Mouse (Mus musculus) 416B (cell line): ENCODE data around the gene Rtl5.

Experiments used
- DNase-seq: peaks from one replicate; pipeline ENCODE4 v3.0.0; 2011; ENCODE audit warnings: low read depth

The Rtl5 gene

DNA sequence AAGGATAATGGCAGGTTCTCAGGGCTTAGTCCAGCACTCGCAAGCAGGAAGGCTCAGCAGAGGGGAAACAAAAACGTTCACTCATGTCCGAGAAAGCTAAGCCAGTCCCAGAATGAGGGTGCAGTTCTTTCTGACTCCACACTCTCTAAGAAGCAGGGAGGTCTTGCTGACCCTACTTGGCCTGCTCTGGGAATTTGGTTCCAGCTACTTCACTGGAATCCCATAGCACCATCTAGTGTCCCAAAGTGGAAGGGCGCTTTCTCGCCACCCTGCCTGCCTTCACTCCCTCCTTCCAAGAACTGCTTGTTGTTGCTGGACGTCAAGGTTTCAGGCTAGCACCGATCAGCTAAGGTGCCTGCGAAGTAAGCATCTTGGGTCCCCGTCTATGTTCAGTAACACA, 5.0 kb downstream of the Rtl5 start:
- DNase-seq, result peak; percentile 71

DNA sequence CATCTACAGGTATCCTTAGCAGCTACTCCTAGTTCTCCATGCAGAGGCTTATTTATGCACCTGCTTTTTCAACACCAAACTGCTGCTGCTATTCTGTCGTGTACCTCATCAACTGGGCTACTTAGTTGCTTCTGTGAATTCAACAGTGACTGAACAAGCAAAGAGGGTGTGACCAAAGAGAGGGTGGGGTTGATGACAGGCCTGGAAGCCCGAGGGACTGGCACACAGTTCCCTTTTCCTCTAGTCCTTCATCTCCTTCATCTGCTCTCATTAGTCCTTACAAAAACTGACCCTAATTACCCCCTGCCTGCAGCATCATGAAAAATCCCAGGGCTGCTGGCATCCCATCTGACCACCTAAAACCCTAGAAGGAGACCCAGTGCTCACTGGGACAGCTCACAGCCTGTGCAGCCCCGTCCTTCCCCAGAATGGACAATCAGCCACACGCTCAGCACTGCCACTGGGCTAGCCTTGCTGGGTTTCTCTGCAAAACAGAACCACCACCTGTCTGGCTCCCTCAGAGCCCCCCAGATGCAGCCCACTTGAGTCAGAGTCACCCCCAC, 5.8 kb downstream of the Rtl5 start:
- DNase-seq, result no peak

DNA sequence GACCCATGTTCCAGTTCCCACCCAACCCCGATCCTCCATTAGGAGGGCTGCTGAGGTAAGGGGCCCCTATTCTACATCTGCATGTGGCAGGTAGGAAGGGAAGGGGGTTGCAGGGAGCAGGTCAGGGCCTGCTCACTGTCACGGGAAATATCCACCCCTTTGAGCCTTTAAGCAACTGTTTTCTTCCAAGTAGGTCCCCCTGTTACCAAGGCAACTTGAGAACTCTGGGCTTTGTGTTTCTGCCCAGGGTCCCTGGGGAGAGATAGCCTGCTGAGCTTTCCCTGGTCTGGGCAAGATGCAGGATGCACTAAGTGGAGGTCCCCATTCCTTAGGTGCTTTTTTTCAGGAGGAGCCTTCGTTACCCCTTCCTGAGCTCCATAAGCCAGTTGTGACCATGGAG, 7.0 kb downstream of the Rtl5 start:
- DNase-seq, result no peak

DNA sequence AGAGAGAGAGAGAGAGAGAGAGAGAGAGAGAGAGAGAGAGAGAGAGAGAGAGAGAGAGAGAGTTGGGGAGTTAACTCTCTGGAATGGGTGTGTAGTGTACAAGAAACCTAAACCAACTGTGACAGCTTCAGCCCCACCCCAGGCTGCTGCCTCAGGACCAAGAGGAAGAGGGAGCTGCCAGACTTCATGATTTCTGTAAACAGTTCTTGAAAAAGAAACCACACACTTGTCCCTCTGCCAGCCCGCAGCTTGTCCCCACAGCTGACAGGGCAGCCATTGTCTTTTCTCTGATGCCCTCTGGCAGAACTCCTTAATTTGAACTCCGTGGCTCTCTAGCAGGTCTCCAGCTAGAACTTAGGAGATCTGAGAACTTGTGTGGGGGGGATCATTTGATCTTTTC, 10.2 kb downstream of the Rtl5 start:
- DNase-seq, result peak; percentile 87

DNA sequence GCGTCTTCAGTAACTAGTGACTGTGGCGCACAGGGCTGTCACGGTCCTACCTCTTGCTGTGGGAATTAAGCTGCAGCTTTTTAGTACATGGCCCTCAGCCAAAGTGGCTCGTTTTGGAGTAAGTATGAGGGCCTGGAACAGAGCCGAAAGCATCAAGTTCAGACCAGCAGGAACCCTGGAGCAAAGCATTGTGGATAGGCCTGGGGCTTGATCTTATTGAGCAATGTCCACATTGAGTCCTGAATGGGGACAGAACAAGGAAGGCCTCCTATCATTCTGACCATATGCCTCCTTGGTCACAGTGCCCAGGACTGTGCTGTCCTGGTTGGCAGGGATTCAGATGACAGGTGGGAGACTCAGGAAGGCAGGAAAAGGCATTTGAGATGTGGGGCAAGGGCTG, 10.9 kb downstream of the Rtl5 start:
- DNase-seq, result peak; percentile 44

DNA sequence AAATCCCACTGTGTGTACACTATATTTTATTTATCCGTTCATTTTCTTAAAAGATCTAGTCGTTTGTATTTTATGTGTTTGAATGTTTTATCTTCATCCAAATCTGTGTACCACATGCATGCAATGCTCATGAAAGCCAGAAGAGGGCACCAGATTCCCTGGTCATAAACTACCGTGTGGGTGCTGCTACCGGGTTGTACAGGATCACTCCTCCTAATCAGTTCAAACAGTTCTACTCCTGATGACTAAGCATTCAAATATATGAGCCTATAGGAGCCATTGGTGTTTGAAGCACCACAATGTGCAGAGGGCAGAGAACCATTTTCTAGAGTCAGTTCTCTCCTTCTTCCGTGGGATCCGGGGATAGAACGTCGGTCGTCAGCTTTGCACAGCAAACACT, 11.7 kb downstream of the Rtl5 start:
- peak; percentile 79 for DNase-seq

DNA sequence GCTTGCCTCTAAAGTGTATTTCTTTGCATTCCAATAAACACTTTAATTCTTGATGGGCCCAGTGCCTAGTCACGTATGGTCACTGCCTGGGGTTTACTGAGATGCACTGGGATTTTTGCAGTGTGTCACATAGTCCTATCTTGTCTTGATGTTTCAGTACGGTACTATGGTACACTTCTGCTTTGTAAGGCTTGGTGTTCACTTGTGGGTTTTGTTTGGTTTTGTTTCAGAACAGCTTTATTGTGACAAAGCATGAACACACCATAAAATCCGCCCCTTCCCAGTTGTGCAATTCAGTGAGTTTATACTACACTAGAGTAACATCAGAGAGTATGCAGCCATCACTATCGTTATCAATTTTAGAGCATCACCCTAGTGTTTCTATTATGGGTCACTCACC, 17.1 kb downstream of the Rtl5 start:
- peak; percentile 47 for DNase-seq

DNA sequence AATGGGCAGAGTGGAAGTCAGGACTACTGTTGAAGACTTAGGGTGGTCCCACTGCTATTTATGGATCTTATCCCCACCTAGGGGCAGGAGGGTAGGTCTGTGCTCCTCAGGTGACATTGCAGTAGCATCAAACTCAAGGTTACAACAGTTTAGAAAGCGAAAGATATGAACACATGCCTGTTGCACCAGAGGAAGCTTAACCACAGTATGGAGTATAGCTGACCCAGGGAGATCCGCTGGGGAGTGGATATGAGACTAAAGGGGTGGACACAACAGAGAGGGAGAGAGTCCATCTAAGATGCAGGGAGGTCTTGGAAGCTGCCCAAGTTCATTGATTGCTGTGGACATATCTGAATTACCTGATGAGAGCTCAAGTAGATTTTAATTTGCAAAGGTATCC, 17.7 kb downstream of the Rtl5 start:
- peak; percentile 42 for DNase-seq

DNA sequence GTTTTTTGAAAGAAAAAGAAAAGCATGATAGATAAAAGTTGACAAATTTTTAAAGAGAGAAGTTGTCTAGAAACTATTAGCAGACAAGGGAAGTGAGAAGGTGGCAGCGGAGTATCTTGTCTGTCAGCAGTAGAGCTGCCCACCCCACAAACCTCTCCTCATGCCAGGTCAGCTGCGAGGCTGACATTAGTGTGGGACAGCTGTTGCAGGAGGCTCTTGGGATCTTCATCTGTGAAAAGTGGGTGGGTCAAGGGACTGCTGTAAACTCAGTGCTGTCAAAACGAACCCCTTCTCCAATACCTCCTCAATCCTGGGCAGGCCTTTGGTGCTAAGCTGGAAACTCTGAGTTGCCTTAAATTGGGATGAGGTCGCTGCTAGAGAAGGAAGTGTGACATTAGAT, 19.9 kb downstream of the Rtl5 start:
- no peak for DNase-seq

DNA sequence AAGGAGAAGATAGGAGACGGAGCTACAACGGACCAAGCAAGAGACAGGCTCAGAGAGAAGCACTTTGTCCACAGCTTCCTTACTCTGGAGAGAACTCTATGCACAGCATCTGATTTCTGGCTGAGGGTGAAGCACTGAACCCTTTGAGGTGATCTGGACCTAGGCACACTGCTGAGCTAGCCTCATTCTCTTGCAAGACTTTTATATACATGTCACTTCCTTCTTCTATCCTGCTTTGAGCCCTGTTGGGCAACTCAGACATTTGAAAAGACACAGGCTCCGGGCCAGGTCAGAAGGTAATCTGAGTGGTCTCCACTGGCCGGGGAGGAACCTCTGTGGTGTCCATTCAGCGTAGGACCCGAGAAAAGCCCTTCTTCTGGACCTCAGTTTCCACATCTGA, 20.6 kb downstream of the Rtl5 start:
- DNase-seq, result peak; percentile 33

DNA sequence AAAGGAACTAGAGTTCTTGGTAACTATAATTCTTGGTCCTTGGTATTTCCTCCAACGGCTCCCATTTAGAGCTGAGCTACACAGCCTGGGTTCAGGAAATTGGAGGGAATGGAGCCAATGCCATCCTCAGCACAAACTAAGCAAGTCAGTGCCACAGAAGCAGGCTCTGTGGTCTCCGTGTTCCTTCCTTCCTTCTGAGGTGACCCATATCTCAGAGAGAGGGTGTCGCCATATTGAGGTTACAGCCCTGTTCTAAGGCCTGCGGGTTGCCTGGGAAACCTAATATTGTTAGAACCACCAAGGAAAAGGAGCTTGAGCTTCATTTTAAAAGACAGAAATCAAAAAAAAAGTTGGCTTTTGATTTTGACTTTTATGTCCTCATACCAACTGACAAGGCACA, 28.7 kb downstream of the Rtl5 start:
- DNase-seq, result peak; percentile 88

DNA sequence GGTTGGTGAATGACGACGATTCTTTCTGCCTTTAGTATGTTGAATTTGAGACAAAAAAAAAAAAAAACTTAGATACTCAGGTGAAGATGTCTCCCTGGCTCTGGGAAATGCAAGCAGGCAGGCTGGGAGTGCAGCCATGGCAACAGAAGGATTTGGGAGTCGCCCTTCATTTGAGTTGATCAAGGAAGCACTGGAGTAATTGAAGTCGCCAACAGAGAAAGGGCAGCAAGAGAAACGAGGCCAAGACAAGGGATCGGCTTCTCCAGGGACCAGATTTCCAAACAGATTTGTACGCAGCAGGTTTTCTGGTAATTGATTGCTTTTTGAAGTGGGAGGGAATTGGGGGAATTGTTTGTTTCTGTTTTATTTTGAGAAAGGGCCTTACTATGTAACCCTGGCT, 29.5 kb downstream of the Rtl5 start:
- no peak for DNase-seq

DNA sequence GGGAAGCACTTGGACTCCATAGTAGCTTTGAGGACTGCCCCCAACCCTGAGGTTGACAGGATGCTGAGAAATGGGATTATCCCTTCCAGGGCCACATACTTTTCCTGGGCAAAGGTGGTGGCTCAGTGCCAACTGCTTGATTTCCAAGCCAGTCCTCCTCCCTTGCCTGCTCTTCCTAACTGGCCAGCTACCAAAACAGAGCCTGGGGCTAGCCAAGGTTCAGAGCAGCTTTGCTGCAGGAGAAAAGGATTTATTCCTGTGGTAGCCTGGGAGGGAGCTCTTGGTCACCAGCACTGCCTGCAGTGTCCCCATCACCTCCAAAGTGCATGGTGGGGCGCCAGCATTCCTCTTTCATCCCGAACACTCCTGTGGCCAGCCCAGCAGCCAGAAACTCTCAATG, 33.6 kb downstream of the Rtl5 start:
- no peak for DNase-seq

DNA sequence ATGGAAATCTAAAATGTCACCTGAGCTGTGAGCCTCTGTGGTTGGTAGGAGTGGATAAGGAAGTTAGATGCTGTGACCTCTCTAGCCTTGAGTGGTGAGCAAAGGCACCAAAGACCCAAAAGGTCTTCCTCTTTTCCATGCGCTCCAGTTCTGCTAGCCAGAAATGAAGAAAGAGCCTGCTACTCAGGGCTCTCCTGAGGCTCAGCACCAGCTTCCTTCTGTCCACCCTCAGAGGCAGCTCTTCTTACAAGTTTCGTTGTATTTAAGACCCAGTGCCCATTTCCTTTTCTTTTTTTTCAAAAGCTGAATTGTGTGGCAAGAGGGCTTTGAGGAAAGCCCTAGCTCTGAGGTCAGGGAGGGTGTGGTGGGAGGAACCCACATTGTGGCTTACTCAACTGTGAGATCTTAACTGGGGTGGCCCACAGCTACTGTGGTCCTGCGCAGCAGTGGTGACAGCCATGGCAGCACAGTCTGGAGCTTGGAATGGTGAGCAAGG, 34.2 kb downstream of the Rtl5 start:
- peak; percentile 93 for DNase-seq

DNA sequence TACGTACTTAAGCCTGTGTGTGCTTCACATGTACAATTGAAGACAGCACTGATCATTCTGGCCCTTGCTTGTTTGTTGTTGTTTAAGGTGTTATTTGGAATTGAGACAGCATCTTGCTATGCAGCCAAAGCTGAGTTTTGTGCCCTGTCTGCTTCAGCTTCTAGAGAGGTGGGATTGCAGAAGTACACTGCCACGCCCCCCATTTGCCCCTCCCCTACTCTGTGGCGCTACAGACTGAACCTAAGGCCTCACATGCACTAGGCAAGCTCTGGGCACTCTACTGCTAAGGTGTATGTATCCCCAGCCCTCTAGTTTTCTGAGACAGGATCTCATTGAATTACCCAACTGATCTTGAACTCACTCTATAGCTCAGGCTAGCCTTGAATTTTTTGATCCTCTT, 35.4 kb downstream of the Rtl5 start:
- DNase-seq, result no peak

DNA sequence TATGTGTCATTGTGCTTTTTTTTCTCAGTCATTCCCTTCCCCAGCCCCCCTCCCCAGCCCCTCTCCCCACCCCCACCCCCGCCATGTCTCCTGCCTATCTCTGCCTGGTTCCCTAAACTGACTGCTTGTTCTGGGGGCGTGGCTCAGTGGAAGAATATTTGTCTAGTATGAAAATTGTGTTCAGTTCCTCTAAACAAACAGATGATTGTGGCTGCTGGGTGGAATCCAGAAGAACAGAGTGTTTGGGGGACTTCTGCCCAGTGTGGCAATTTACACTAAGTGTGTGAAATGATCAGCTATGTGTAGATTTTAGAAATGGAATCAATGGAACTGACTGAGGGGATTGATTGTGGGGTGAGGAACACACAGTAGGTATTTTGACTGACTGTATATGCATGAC, 37.5 kb downstream of the Rtl5 start:
- no peak for DNase-seq

DNA sequence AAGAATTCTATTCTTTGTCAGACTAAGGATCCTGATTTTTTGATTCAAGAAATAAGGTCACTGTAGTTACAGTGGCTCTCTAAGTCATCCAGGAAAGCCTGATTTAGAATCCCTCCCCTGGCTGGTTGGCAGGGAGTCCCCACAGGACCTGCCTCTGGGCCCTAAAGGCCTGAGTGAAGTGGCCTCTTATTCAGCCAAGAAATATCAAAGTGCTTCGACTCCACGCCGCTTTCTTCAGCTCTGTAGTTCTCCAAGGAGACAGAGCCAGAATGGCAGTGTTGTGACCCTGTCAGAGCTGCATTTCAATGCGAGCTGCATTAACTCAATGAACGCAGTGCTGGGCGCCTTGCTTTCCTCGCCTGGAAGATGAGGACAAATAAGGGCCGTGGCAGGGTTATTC, 38.7 kb downstream of the Rtl5 start:
- DNase-seq, result no peak

DNA sequence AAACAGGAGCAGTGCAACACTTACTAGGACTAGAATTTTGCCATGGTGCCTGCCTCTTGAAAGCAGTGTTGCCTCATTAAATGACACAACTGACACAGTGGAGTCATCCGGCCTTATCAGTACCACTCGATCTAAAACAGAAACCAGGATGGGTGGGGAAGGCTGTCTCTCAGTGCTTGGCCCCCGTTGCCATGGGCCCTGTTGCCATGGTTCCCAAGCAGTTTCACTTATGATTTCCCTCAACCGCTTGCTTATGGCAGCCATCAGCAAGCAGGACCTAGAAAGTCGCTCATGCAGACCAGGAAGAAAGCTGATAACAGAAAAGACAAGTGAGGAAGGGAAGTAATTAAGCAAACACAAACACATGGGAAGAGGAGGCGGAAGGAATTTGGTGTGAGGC, 39.3 kb downstream of the Rtl5 start:
- DNase-seq, result peak; percentile 89

DNA sequence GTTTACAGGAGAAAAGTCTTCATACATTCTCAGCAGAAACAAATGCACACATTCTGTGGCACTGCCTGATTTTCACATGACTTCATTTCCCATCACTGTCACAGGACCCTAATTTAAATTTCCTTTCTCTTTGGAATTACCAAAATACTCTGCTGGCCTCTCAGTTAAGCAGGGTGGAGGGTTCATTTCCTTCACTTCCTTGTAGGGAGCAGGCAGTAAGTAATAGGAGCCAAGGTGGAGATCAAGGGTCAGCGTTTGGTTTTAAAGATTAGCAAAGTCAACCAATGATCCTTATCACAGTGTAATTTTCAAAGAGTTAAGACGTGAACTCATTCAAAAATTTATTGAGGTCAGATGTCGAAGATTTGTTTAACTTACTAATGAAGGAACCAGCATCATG, 46.1 kb downstream of the Rtl5 start:
- DNase-seq, result no peak

DNA sequence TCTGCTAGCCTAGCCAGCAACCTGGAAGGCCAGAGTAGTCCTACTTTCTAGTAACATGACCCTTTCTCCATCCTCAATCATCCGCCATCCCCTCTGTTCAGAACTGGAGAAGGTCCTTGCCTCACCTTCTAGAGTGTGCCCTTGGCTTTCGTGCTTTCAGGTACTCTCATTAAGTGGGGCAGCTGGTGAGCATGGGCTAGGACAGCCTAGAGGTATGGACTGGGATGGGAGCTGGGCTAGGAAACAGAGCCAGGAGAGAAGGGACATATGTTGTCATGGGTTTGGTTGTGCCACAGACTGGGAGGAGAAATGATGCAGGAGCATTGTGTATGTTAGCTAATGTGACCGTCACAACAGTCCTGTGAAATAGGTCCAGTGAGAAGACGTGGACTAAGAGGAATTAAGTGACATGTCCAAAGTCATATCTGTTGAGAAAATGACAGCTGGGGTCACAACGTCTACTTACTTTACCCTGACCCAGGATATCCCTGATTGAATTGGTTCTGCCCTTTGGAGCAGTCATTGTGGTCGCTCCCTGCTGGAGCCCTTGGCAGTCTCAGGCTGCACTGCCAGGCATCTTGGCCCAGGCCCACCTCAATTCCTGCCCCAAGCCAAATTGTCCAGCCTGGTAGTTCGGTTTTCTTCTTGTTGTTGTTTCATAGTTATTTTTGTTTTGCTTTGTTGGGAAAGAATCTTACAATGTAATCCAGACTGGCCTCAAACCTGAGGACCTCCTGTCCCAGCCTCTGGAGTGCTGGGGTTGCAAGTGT, 51.4 kb downstream of the Rtl5 start:
- no peak for DNase-seq

DNA sequence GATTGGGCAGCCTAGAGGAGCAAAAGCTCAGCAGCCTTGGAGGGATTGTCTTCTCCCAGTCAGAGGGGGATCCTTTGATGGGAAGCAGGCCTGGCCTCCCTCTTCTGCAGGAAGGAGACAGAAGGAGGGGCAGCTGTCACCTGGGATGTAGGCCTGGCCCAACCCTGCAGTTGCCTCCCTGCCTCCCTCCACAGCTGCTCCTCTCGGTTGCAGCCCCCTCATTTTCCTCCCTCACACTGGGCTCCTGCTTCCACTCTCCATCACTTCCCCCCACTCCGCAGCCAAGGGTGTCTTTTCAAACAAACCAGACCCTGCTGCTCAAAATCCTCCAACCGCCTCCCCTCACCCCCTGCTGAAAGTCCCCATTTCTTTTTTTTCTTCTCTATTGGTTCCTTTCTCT, 52.2 kb downstream of the Rtl5 start:
- no peak for DNase-seq

DNA sequence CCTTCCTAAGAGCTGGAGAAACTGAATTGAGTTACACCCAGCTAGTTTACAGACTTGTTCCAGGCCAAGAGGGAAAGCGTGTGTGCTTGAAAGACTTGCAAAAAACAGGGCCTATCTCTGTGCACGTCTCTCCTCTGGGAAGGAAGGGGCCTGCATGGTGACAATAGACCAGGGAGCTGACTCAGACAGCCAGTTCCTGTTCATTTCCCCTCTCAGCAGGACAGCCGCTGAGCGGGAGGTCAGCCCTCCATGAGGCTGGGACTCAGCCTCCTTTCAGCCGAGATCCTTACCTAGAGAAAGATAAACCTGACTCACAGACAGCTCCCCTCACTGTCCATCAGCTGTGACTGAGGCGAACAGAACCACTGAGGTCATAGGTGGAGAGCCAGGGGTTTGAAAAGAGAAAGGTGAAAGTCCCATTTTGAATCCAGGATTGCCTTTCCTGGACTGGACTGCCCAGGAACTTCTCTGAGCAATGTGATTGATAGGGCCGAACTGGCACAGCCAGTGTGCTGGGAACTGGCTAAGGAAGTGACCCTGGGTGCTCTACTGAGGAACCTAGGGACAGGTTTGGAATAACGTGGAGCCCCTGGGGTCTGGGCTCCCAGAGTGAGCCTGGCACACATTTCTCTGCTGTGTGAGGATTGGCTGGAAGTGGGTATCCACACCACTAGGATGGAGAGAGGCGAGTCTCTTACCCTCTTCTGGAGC, 53.7 kb downstream of the Rtl5 start:
- DNase-seq, result peak; percentile 75
